Mouse (Mus musculus) effector memory CD4-positive, alpha-beta T cell, adult 5 months (primary cell): ENCODE results near the gene Olfr667. TPM values are rescaled to one million over a fixed set of nuclear protein-coding genes. Genes with fewer than 3 reads are reported as not detected.

Experiments
- polyA plus RNA-seq: library from polyadenylated mRNA; unstranded; fragments of 100-300 nt; shearing (Covaris generic); gene quantifications from one replicate; pipeline ENCODE4 v1.2.1, GENCODE M21; 2017

Olfr667 gene
- polyA plus RNA-seq = not detected

DNA sequence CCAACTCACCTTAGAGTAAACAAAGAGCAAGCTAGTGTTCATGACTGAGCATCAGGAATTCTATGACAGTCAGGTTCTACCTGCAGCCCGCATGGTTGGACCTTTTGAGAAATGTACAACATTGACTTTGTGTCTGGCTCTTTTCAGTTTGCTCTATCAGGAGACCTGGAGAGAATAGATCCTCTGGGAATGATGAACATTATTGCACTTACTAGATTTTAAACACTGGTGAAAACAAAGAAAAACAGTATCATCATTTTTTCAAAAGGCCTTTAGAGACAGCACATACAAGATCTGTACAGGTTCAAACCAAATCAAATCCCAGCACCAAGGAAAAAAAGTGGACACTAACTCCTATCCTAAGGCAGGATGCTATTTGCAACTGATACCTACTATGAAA, at the start of gene Olfr667:
Gene Olfr667, minus strand, starts transcription at position 101 of the 400 bp plus-strand sequence.

DNA sequence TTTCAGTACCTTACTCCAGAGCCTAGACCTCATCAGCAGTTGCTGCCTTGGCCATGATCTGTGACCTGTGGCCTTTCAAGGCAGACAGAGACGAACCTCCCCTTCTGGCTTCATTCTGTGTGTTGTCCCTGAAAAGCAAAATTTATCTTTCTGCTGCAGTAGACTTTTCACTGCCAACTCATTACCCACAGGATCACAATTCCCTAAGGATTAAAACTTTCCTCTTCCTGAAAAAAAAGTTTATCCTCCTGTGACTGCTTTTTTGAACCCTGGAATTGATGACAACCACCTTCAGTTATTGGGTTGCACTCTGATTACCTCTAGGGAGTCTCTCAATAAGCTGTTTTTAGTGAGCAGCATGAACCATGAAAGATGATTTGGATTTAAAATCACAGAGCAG, 41.2 kb upstream of the Olfr667 start, which contains the start of gene Olfr670:
Gene Olfr670, minus strand, starts transcription at position 101 of the 400 bp plus-strand sequence.

DNA sequence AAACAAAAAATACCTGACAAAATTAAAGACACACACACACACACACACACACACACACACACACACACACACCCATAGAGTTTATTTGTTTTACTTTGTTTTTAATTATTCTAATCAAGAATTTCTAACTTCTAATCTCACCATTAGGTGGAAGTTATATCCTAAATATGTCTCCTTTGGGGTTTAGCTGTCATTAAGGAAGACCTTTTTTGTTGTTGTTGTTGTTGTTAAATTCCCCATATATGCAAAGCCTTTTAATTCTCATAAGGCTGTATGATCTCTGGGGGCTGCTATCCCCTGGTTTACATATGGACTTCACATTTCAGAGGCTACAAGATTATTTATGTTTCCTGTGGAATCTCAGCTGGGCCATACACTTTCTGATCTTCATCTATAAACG, 12.7 kb upstream of the Olfr667 start, which contains the start of gene Olfr669:
Gene Olfr669, plus strand, starts transcription at position 301 of the 400 bp plus-strand sequence.

DNA sequence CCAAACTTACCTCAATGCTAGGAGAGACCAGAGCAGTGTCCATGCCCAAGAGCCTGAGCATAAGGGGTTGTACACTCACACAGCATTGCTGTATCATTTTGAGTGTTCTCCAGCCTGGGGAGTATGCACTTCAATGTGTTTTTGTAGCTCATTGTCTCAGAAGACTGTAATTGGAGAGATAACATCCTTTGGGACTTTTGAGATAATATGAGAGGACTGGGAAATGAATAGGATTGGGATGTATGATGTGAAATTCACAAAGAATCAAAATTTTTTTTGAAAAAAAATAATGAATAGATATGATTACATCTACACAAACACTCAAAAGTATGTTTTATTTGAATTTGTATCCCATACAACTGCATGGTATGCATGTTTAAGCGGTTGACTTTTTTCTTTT, 6.7 kb upstream of the Olfr667 start, which contains the start of gene Olfr668:
Gene Olfr668, minus strand, starts transcription at position 101 of the 400 bp plus-strand sequence.

DNA sequence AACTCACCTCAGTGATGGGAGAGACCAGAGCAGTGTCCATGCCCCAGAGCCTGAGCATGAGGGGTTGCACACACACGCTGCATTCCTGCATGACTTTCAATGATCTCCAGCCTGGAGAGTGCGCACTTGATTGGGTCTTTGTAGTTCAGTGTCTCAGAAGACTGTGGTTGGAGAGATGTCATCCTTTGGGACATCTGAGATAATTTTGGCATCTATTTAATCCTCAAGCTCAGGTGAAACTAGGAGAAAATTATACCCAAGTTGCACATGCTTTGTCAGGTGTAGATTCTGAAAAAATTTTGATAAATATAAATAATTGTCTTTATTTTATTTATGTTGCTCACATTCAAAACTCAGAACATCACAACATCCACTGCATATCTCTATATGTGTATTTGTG, 25.4 kb downstream of the Olfr667 start, which contains the start of gene Olfr666:
Gene Olfr666, minus strand, starts transcription at position 101 of the 400 bp plus-strand sequence.

DNA sequence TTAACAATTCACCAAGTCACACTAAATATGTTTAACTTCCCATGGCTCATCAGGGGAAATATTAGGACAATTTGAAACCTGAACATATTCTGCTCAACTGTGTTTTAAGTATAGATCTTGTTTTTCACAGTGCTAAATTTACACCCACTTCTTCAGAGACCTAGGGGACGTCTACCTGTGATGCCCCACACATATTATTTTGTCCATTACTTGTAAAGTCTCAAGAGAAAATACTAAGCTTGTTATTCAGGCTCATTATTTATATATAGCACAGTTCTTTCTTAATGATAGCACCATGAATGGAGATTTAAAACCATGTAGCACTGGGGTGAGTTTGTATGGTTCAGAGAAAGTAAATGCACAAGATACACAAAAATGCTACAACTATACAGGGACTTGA, 43.6 kb downstream of the Olfr667 start, which contains the start of gene Olfr665:
Gene Olfr665, plus strand, starts transcription at position 301 of the 400 bp plus-strand sequence.

Other genes starting within 250 kb of the Olfr667 start
- not detected for gene Olfr661, start 235.0 kb downstream of the Olfr667 start, polyA plus RNA-seq
- gene Usp17le, start 144.0 kb downstream of the Olfr667 start, polyA plus RNA-seq = not detected
- not detected for gene Usp17lb, start 78.9 kb downstream of the Olfr667 start, polyA plus RNA-seq
- gene Usp17la, start 64.5 kb downstream of the Olfr667 start, polyA plus RNA-seq = not detected
- not detected for gene Olfr665, start 43.5 kb downstream of the Olfr667 start, polyA plus RNA-seq
- not detected for gene Olfr666, start 25.5 kb downstream of the Olfr667 start, polyA plus RNA-seq
- not detected for gene Olfr668, start 6.6 kb upstream of the Olfr667 start, polyA plus RNA-seq
- 0.16 TPM for gene Olfr669, start 12.8 kb upstream of the Olfr667 start, polyA plus RNA-seq
- 0.12 TPM for gene Olfr670, start 41.1 kb upstream of the Olfr667 start, polyA plus RNA-seq
- gene Olfr671, start 57.6 kb upstream of the Olfr667 start, polyA plus RNA-seq = 0.26 TPM
- not detected for gene Olfr672, start 80.5 kb upstream of the Olfr667 start, polyA plus RNA-seq
- gene Olfr675, start 107.0 kb upstream of the Olfr667 start, polyA plus RNA-seq = not detected
- gene Olfr676, start 111.2 kb upstream of the Olfr667 start, polyA plus RNA-seq = not detected
- not detected for gene Olfr677, start 129.9 kb upstream of the Olfr667 start, polyA plus RNA-seq
- gene Olfr678, start 143.0 kb upstream of the Olfr667 start, polyA plus RNA-seq = not detected
- gene Olfr679, start 159.7 kb upstream of the Olfr667 start, polyA plus RNA-seq = not detected
- not detected for gene Olfr680-ps1, start 171.3 kb upstream of the Olfr667 start, polyA plus RNA-seq
- not detected for gene Olfr681, start 195.4 kb upstream of the Olfr667 start, polyA plus RNA-seq
- not detected for gene Olfr683, start 225.5 kb upstream of the Olfr667 start, polyA plus RNA-seq
- gene Olfr684, start 242.2 kb upstream of the Olfr667 start, polyA plus RNA-seq = not detected